Mouse (Mus musculus) forelimb bud, embryonic 11.5 days (tissue): Measurements from ENCODE around the gene Ebf1.

Source experiments
- DNase-seq: peaks from one replicate; pipeline ENCODE4 v3.0.0-alpha.2; 2012; ENCODE audit warnings: low read depth, low spot score

The Ebf1 gene

DNA sequence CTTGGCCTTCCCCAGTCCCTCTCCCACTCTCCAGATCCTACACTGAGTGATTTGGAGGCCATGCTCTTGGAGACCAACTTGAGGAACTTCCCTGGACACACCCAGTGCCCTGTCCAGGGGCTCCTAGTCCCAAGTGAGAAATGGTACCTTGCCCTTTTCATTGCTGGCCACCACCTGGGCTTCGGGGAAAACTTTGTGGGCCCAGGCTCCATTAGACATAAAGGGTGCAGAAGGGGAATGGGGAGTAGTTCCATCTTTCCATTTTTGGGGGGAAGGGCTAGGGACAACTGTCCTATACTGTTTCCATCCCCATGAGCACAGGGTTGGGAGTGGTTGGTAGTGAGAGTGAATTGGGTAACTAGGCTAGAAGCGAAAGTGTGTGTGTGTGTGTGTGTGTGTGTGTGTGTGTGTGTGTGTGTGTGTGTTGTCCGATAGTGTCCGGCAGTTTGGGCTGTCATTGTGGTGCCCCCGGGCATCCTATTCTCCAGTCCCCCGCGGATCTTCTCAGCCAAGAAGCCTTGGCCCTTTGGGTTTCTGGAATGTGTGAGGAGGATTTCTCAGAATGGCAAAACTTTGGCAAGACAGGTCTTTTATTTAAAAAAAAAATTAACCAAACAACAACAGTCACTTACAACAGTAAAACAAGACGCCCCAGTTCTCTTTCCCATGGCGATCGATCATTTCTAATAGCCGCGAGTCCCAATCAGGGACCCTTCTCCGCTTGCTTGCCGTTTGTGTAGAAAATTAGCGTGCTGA, 2.2 kb downstream of the Ebf1 start:
- DNase-seq = no peak

- no peak for DNase-seq
Measured at GRCm38 (mm10) chr11:44619887-44620693, 3.0 kb downstream of the Ebf1 start.

GRCm38 (mm10) chr11:44620694-44621446, 3.8 kb downstream of the Ebf1 start:
- no peak for DNase-seq

- no peak for DNase-seq
Measured at GRCm38 (mm10) chr11:44621615-44622014, 4.5 kb downstream of the Ebf1 start.

- DNase-seq = no peak
Measured at GRCm38 (mm10) chr11:44622023-44622731, 5.1 kb downstream of the Ebf1 start.

- no peak for DNase-seq
Measured at GRCm38 (mm10) chr11:44624564-44624963, 7.4 kb downstream of the Ebf1 start.

DNA sequence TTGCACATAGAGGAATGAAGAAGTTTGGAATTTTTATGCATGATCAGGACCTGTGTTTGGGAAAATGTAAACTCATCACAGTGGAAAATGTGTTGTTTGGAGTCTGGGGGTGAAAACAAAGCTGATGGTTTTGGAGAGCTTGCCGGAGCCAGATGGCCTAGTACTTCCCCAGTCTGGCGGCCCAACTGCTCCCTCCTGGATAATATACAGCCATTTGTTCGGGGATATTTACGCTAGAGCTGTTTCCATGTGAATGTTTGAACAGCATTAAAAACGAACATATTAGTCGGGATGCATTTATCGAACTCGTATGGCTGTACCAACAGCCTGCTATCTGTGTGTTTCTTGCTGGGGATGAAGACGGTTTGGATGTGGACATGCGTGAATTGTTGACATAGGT, 8.9 kb downstream of the Ebf1 start:
- no peak for DNase-seq

DNA sequence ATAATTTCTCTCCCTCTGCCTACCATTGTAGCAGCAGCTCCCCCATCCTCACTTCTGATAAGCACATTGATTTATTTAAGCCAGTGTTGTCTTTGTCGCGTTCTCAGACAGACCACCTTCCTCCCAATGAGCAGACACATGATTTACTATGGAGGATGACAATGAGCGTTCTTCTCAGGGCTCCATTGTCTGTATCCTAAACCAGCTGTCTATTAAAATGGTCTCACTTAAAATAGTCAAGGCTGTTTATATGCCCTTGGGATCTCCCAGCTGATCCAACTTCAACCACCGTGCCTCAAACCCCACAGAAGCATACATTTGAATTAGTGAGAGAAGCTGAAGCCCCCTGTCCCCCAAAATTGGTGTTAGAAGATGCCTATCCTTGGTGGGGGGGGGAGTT, 11.3 kb downstream of the Ebf1 start:
- no peak for DNase-seq

DNA sequence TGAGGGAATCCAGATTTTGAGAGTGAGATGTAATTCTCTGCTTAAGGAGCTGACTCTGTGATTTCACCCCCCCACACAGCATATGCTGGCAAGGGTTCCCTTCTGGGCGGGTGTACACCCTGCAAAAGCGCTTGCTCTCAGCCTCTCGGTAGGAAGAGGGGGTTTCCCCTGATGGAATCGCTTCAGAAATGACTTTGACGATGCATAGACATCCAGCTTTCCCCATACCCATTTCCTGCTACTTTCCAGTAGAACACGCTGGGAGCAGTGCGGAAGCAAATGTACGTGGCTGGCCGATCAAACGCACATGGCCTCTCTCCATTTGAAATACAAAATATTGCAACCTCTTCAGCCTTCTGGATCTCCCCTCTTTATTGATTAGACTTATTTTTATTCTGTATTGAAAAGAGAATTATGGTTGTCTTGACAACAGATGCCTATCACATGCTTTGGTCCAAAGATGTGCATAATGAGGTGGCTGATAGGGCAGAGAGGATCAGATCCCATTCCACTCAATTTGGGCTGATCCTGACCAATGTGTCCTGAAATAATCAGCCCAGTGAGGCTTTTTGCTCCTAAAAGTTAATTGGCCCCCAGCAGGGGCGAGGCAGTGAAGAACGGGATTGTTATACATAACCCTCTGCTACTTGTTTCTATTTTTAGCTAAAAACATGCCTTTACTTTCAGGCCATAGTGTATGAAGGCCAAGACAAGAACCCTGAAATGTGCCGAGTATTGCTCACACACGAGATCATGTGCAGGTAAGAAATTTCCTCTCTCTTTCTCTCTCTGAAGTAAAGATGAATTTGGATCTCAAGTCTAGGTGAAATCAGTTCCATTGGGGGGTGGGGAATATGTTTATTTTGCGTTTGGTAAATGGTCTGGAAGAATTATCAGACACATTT, 15.2 kb downstream of the Ebf1 start:
- no peak for DNase-seq

DNA sequence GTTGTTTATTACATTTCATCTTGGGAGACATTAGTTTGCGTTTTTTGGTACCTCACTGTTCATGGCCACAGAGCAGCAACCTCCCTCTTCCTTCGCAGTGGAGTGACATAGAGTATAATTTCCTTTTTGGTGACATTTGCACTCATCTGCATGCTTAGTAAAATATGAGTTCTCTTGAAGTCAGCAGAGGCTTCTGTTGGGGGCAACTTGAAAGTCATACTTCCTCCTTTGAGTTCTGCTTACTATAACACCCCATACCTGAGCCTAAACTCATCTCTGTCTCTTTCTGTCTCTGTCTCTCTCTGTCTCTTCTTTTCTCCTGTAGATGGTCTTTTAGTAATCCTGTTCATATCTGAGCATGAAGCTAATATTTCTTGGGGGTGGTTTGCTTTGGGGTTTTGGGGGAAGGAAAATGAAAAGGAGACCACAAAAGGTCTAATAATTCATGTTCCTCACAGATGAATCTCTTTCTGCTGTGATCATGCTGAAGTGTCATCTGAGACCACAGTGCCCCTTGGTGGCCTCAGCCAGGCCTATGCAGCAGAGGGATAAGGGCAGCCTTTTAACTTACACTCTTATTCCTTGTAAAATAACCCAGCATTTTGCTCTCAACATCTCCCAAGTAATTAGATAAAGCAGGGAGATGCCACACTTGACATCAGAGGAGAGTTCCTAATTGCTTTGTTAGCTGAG, 16.0 kb downstream of the Ebf1 start:
- no peak for DNase-seq

GRCm38 (mm10) chr11:44634552-44635193, 17.6 kb downstream of the Ebf1 start:
- no peak for DNase-seq

DNA sequence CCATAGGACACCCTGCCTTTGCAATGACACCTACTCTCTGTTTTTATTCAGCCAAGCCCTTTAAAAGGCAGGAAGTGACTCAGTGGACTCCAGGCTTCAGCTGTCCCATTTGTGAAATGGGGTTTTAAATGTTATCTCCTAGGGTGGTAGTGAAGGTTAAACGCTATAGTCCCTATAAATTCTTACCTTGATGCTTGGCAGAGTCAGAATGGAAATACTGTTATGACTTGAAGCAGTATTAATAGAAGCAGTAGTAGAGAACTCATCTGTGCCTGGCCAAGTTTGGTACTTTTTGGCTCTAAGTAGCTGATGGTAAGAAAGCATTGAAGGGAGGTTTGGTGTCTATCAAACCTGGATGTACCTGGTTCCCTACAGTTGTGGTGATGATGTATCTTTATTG, 19.1 kb downstream of the Ebf1 start:
- no peak for DNase-seq

DNA sequence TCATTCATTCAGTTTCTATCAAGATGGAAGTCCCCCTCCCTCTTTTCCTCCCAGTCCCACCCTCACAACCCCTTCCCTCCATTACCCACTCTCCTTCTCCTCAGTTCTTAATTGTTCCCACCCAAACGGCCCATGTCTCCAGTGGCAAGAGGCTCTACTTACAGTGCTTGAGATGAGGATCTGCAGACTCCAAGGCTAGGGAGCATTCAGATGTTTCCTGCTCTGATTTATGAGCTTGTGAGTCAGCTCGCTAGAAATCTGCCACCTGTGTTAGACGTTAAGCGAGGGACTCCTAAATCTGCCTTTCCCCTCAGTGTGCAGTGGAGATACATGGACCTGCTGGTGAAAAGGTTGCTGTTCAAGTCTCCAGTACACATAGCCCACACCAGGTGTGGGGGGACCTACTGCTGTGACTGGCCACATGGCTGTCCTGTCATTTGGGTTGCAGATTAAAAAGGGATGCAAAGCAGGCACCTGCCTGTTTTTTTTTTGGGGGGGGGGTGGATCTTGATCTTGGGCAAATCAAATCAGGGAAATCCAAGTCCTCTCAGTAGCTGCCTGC, 21.2 kb downstream of the Ebf1 start:
- DNase-seq = no peak

DNA sequence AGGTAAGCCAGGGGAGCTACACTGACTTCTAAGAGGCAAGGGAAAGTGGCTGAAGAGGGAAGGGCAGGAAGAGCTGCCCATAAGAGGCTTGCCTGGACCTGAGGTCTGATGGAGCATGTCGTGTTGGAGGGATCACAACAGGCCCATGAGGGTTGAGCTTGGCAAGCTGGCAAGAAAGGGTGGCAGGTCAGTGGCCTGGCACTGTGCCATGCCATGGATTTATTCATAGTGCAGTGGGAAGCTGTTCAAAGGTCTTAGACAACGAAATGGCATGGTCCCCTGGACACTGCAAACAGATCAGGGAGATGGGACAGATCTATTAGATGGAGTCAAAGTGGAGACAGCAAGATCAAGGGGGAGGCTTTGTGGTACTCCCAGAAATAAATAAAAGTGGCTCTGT, 24.4 kb downstream of the Ebf1 start:
- no peak for DNase-seq

GRCm38 (mm10) chr11:44654340-44655019, 37.4 kb downstream of the Ebf1 start:
- DNase-seq = no peak

DNA sequence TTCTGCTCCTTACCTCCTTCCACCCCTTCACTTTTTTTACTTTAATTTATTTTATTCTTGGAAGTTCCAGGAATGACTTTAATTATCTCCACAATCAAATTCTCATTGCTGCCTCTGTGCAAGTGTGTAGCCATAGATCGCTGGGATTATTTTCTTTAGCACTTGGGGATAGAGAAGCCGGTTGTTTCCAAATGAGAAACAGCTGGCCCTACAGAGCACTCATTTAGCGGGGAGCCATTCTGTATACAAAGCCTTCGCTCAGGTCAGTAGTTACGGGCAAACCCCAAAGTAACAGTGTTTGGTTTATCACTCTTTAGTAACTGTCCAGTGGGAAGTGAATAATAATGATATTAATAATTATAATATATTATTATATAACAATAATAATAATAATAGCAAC, 38.4 kb downstream of the Ebf1 start:
- peak; percentile 50 for DNase-seq

DNA sequence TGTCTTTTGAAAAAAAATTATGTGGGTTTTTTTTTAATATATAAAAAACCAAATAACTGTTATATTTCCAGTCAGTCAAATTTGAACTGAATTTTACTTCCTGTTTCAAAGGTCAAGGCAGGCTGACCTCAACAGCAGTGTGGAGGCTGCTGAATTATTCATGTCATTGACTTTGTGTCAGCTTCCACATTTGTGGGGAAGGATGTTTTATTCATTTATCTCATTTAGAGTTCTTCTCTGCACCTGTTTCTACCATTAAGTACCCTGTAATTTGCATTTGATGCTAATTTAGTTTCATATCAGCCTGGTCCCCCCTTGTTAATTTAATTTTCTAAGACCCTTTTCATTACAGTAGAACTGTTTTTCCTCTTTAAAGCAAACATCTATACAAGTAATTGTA, 39.8 kb downstream of the Ebf1 start:
- no peak for DNase-seq

GRCm38 (mm10) chr11:44657833-44658395, 40.8 kb downstream of the Ebf1 start:
- DNase-seq = no peak
